Mouse (Mus musculus): ENCODE measurements at regions not wholly inside any gene's neighbourhood (a gene's known extent, or its start where the extent isn't known, plus 50 kb on each side); places are given as distances from the start of the nearest gene placed in this dataset.

- no peaks in the 10 kb centered on the region for H3K79me2 ChIP-seq (replicated peaks; ENCODE audit: control insufficient read depth, insufficient read depth, low read length)
- WGBS: 79% methylated on average over 5 of the region's 5 CpGs
- no peak overlapping the region for H3K9ac ChIP-seq (ENCODE audit: low read depth, low read length)
- H3K27ac ChIP-seq: no peak overlapping the region
- H3K4me3 ChIP-seq: no peak overlapping the region
- H3K36me3 ChIP-seq (ENCODE audit: control insufficient read depth, insufficient read depth, low read length): no peaks in the 10 kb centered on the region
- H3K27me3 ChIP-seq (ENCODE audit: control insufficient read depth, insufficient read depth, low read length): no peaks in the 10 kb centered on the region
- no peak for DNase-seq
- no peak for TF ChIP-seq EP300 (IDR thresholded peaks at IDR 0.05; ENCODE audit: insufficient read depth, low read depth, low read length)
- TF ChIP-seq CTCF (IDR thresholded peaks at IDR 0.05): no peak
- no peak for TF ChIP-seq POLR2A (IDR thresholded peaks at IDR 0.05; ENCODE audit: insufficient read depth, low read depth, low read length)
- intact Hi-C loops (cut with DNase I): no loop called here
- no peaks in the 10 kb centered on the region; the same call in 1 of the 2 replicates for H3K4me1 ChIP-seq (ENCODE audit: control insufficient read depth, insufficient read depth, low read length)
Observed at GRCm38 (mm10) chr1:193847922-193848321, 477.8 kb upstream of the Camk1g start.

- Histone ChIP-seq H3K4me3 (no peak overlapping the region), H3K36me3 (ENCODE audit: control insufficient read depth, insufficient read depth, low read length) (no peaks in the 10 kb centered on the region), H3K79me2 (replicated peaks; ENCODE audit: control insufficient read depth, insufficient read depth, low read length) (no peaks in the 10 kb centered on the region), H3K27me3 (ENCODE audit: control insufficient read depth, insufficient read depth, low read length) (no peaks in the 10 kb centered on the region), H3K9ac (ENCODE audit: low read depth, low read length) (no peak overlapping the region), H3K4me1 (ENCODE audit: control insufficient read depth, insufficient read depth, low read length) (no peaks in the 10 kb centered on the region; the same call in 1 of the 2 replicates), H3K27ac (no peak overlapping the region)
- intact Hi-C loops (cut with DNase I): no loop called here
- DNase-seq: no peak
- no peak for TF ChIP-seq CTCF (IDR thresholded peaks at IDR 0.05)
- TF ChIP-seq EP300 (IDR thresholded peaks at IDR 0.05; ENCODE audit: insufficient read depth, low read depth, low read length): no peak
- no peak for TF ChIP-seq POLR2A (IDR thresholded peaks at IDR 0.05; ENCODE audit: insufficient read depth, low read depth, low read length)
Observed at GRCm38 (mm10) chr1:193844868-193845267, 474.8 kb upstream of the Camk1g start.

- WGBS: 27% methylated on average over 1 of the region's 1 CpGs
- Histone ChIP-seq H3K27ac (no peak overlapping the region), H3K36me3 (ENCODE audit: control insufficient read depth, insufficient read depth, low read length) (no peaks in the 10 kb centered on the region), H3K4me3 (no peak overlapping the region), H3K9ac (ENCODE audit: low read depth, low read length) (no peak overlapping the region), H3K27me3 (ENCODE audit: control insufficient read depth, insufficient read depth, low read length) (no peaks in the 10 kb centered on the region), H3K4me1 (ENCODE audit: control insufficient read depth, insufficient read depth, low read length) (no peaks in the 10 kb centered on the region; the same call in 1 of the 2 replicates), H3K79me2 (replicated peaks; ENCODE audit: control insufficient read depth, insufficient read depth, low read length) (no peaks in the 10 kb centered on the region)
- TF ChIP-seq EP300 (IDR thresholded peaks at IDR 0.05; ENCODE audit: insufficient read depth, low read depth, low read length) (no peak), POLR2A (IDR thresholded peaks at IDR 0.05; ENCODE audit: insufficient read depth, low read depth, low read length) (no peak), CTCF (IDR thresholded peaks at IDR 0.05) (no peak)
- DNase-seq: no peak
- intact Hi-C loops (cut with DNase I): no loop called here
Observed at GRCm38 (mm10) chr1:193844461-193844860, 474.4 kb upstream of the Camk1g start.

DNA sequence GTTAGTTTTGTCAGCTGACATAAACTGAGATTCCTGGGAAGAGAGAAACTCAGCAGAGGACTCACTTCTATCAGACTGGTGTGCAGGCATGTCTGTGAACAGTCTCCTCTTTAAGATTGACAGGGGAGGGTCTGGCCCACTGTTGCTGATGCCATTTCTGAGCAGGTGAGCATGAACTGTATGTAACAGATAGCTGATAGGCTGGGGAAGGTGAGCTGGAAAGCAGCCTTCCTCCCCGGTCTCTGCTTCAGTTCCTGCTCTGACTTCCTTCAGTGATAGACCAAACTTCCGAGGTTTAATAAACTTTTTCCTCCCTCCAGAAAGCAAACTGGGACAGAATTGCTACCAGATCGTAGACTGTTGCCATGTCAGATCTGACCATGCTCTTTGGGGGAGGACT is 430.9 kb upstream of the Camk1g start:
- Histone ChIP-seq H3K4me3 (no peak overlapping the region), H3K79me2 (replicated peaks; ENCODE audit: control insufficient read depth, insufficient read depth, low read length) (no peaks in the 10 kb centered on the region), H3K4me1 (ENCODE audit: control insufficient read depth, insufficient read depth, low read length) (no peaks in the 10 kb centered on the region; the same call in 1 of the 2 replicates), H3K27ac (no peak overlapping the region), H3K9ac (ENCODE audit: low read depth, low read length) (no peak overlapping the region), H3K36me3 (ENCODE audit: control insufficient read depth, insufficient read depth, low read length) (no peaks in the 10 kb centered on the region), H3K27me3 (ENCODE audit: control insufficient read depth, insufficient read depth, low read length) (no peaks in the 10 kb centered on the region)
- 54% methylated on average over 3 of the region's 3 CpGs for WGBS
- TF ChIP-seq EP300 (IDR thresholded peaks at IDR 0.05; ENCODE audit: insufficient read depth, low read depth, low read length): no peak
- no peak for TF ChIP-seq CTCF (IDR thresholded peaks at IDR 0.05)
- no peak for TF ChIP-seq POLR2A (IDR thresholded peaks at IDR 0.05; ENCODE audit: insufficient read depth, low read depth, low read length)
- intact Hi-C loops (cut with DNase I): no loop called here
- DNase-seq: no peak

DNA sequence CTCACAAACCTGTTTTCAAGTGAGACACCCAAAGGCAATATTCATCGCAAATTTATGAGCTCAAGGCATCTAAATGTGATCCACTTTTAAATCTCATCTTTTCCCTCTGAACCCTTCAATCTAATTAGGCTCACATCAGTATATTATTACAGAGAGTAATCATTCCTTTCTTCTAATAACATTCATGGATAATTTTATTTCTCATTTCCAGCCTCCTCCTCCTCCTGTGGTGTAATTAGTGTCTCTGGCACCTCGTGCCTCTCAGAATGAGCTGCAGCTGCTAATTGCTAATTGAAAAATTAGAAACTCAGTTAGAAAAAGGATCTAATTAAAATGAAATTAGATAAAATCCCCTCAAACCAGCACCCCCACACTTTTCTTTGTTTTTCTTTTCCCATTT is 420.5 kb upstream of the Camk1g start:
- Histone ChIP-seq H3K27ac (no peak overlapping the region), H3K79me2 (replicated peaks; ENCODE audit: control insufficient read depth, insufficient read depth, low read length) (no peaks in the 10 kb centered on the region), H3K27me3 (ENCODE audit: control insufficient read depth, insufficient read depth, low read length) (no peaks in the 10 kb centered on the region), H3K9ac (ENCODE audit: low read depth, low read length) (no peak overlapping the region), H3K4me1 (ENCODE audit: control insufficient read depth, insufficient read depth, low read length) (no peaks in the 10 kb centered on the region), H3K36me3 (ENCODE audit: control insufficient read depth, insufficient read depth, low read length) (no peaks in the 10 kb centered on the region), H3K4me3 (no peak overlapping the region)
- intact Hi-C loops (cut with DNase I): no loop called here
- TF ChIP-seq CTCF (IDR thresholded peaks at IDR 0.05): no peak
- TF ChIP-seq POLR2A (IDR thresholded peaks at IDR 0.05; ENCODE audit: insufficient read depth, low read depth, low read length): no peak
- TF ChIP-seq EP300 (IDR thresholded peaks at IDR 0.05; ENCODE audit: insufficient read depth, low read depth, low read length): no peak
- DNase-seq: no peak
- 75% methylated on average over 2 of the region's 2 CpGs for WGBS

DNA sequence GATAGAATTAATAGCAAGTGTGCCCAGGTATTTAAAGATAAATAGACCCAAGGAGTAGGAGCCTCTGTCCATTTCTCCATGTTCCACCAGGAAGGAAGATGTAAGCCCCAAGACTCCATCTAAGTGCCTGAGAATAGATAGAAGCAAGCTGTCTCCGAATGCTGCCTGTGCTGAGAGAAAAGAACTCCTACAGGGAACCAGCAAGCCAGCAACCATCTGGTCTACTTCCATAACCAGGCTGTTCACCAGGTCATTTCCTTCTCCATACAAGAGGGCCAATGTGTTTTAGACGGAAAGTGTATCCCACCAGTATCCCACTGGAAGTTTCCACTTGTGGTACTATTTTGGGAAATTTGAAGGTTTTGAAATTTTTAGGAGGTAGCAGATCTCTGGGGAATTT is 418.4 kb upstream of the Camk1g start:
- H3K27me3 ChIP-seq (ENCODE audit: control insufficient read depth, insufficient read depth, low read length): no peaks in the 10 kb centered on the region
- intact Hi-C loops (cut with DNase I): loop anchor here (10.0 kb wide), 1 partner anchor 1066 kb away; no protein-coding TSS in a partner anchor
- H3K4me3 ChIP-seq: no peak overlapping the region
- WGBS: 76% methylated on average over 2 of the region's 2 CpGs
- no peak for TF ChIP-seq POLR2A (IDR thresholded peaks at IDR 0.05; ENCODE audit: insufficient read depth, low read depth, low read length)
- no peak for TF ChIP-seq EP300 (IDR thresholded peaks at IDR 0.05; ENCODE audit: insufficient read depth, low read depth, low read length)
- TF ChIP-seq CTCF (IDR thresholded peaks at IDR 0.05): no peak
- no peaks in the 10 kb centered on the region for H3K79me2 ChIP-seq (replicated peaks; ENCODE audit: control insufficient read depth, insufficient read depth, low read length)
- H3K27ac ChIP-seq: no peak overlapping the region
- H3K36me3 ChIP-seq (ENCODE audit: control insufficient read depth, insufficient read depth, low read length): no peaks in the 10 kb centered on the region
- no peak for DNase-seq
- H3K9ac ChIP-seq (ENCODE audit: low read depth, low read length): no peak overlapping the region
- no peaks in the 10 kb centered on the region for H3K4me1 ChIP-seq (ENCODE audit: control insufficient read depth, insufficient read depth, low read length)
